Mouse (Mus musculus) layer of hippocampus, postnatal 36 days (tissue): ENCODE measurements at regions not wholly inside any gene's neighbourhood (a gene's known extent, or its start where the extent isn't known, plus 50 kb on each side); places are given as distances from the start of the nearest gene placed in this dataset.

ENCODE experiments used
- DNase-seq, 2 experiments: peaks; one replicate each; pipeline ENCODE4 v3.0.0; 2022

DNA sequence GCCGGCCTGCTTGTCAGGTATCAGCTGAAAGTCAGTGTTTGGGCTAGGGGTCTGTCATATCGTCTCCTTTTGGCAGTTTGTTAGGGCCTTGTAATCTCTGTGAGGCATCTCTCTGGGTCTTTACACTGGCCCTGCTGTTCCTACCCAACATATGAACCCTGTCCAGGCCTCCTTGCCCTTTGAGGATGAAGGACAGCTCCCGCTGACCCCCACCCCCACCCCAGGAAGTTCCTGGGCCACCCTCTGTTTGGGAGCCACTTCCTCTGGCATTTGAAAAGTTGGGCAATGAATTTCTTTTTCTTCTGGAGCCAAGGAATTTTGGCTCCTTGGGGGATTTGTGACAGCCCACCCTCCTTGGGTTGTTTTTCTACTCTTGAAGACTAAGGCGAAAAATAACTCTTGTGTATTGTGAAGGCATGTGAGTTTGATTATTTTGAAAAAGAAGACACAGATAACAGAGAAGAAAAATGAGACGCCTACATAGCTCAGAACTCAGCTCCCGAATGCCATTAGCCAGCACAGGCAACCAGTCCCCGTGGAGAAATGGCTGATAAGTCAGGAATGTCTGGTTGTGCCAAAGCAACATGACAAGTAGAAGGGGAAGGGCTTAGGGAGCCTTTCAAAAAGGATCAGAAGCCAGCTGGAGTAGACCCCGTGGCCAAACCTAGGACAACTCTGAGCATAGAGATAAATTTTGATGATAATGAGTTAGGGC is 249.5 kb downstream of the Gm49356 start:
- DNase-seq, result no peak

- no peak for DNase-seq
Observed at GRCm38 (mm10) chr15:59141621-59142020, 252.5 kb downstream of the Gm49356 start.

DNA sequence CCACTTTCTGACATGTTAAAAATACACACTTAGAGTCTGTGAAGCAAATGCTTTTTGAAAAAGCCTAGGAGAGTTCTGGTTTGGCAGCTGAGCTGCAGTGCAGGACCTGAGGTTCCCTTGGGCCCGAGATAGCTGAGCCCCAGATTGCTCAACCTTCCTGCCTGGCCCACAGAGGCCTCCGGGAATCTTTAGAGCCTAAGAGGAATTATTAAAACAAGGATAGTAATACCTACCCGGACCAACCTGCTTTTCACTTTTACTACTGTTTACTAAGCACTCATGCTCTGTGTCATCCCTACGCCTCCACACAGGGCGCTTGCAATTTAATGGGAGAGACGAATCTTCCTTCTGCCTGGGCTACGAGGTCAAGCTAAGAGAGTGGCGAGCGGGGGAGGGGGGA is 253.4 kb downstream of the Gm49356 start:
- no peak for DNase-seq

GRCm38 (mm10) chr15:59143891-59144290 is 254.8 kb downstream of the Gm49356 start:
- no peak for DNase-seq

DNA sequence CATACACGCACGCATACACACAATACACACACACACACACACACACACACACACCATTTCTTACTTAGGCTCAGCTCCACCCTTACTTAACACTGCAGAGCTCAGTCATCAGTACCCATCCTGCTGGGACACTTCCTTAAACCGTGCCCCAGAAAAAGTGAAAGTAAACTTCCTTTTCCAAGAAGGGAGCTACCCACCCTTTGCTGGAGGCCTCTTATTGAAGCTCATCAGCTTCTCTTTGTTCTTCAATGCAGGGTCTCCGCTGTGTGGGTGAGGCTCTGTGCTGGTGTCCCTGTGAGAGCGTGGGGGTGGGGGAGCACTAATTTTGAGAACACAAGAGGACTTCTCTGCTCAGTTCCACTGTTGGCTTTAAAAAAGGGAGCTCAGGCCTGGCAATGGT is 256.6 kb downstream of the Gm49356 start:
- no peak for DNase-seq

GRCm38 (mm10) chr15:59146111-59146510 is 257.0 kb downstream of the Gm49356 start:
- DNase-seq, result no peak

- DNase-seq, result no peak
Observed at GRCm38 (mm10) chr15:59146586-59147085, 257.5 kb downstream of the Gm49356 start.

GRCm38 (mm10) chr15:59148531-59148930 is 259.4 kb downstream of the Gm49356 start:
- DNase-seq, result no peak

- DNase-seq, result no peak
Observed at GRCm38 (mm10) chr15:59151506-59151905, 262.4 kb downstream of the Gm49356 start.

DNA sequence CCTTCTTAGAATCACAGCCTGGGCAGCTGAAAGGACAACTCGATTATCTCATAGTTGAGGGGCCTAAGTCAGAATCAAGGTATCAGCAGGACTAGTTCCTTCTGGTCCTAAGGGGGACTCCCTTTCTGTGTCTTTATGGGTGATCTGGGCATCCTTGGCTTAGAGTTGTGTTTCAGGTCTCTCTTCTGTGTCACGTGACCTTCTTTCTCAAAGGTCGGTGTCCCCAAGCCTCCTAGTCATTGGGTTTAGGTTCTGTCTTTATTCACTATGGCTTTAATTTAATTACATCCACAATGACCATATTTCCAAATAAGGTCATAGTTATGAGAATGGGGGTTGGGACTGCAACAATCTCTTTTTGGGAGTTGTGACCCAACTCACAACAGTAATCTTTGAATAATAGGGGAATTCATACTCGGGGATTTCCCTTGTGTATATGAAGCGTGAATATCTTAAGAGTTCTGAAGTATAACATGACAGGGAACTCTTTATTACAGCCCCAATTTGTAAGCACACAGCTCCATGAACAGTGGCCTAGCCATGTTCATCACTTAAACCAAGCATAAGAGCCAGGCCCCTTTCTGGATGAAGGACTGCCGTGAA is 263.8 kb downstream of the Gm49356 start:
- DNase-seq, result no peak

DNA sequence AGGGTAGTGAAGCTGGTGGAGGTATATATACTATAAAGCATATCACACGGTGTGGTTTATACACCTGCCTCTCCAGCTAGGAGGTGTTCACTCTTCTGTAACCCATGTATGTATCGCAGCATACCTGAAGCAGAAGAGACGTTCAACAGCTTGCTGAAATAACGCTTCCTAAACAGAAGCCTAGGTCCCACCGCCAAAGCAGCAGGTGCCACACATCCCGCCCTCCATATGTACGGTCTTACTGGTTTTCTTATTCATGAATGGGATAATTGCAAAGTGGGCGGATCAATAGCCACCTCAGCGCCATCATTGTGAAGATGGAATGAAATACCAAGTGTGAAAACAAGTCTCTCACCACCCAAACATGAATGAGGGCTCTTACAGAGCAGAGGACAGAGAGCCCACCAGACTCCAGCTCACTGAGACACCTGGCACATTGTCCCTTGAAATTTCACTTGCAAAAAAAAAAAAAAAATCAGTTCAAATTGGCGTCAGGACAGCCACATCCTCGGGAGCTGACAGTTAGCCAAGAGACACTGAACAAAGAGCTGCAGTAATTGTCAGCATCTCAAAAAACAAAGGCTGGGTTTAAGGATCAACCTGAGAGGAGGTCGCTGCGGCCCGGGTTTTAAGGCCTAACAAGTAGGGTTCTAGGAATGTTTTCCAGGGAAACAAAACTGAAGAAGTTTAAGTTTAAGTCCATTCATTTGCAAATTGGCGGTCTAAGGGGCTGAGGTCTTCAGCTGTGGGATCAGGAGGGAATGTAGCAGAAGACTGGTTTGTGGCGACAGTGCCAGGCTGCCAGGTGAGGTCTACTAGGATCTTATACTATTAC is 264.5 kb downstream of the Gm49356 start:
- no peak for DNase-seq

DNA sequence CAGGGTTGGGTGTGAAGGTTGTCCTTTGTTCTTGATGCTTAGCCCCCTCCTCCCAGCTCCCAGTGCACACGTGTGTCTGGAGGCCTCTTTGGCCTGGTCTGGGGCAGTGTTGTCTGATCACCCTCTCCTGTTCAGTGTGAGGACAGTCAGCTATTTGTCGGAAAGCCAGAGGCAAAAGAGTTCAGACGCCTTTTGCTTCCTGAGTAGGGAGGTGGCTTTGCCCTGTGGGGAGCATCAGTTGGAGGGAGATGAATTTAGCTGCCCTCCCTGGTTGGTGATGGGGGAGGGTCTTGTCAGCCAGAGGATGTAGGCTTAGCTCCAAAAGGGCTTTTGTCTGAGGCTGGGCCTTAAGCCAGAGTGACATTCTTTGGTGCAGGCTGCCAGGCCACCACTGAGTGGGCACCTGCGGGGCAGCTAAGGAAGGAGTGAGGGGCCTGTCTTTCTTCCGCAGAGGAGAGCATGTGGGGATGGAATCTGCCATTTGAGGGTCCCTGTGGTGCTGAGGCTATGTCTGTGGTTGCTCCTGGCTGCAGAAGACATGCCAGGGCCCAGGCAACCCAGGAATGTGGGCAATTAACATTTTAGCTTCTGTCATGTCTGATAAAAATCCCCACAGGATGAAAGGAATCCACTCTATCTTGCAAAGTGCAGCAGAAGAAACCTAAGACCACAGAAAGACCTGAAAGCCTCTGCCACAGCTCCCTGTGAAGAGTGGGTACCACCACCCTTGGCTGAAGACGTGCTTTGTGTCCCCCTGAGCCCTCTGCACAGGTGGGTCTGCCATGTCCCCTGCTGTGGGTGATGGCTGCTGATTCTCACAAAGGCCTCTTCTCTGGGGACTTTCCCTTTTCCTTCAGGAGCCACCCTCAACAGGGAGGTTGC is 265.6 kb downstream of the Gm49356 start:
- peak in 1 of 2 experiments; percentile 27 for DNase-seq

DNA sequence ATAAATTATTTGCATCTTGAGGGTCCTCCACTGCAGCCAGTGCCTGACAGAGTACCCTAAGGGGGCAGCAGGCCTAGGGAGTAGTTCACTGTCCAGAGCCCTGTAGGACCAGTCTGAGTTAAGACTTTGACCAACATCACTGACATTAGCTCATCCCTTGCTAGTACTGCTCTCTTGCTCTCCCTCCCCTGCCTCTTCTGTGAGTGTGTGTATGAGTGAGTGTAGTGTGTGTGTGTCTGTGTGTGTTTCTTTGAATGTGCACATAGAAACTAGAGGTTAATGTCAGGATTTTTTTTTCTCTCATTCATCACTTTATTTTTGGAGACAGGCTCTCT is 266.2 kb downstream of the Gm49356 start:
- no peak for DNase-seq

GRCm38 (mm10) chr15:59156328-59156727 is 267.2 kb downstream of the Gm49356 start:
- DNase-seq, result no peak

- DNase-seq, result no peak
Observed at GRCm38 (mm10) chr15:59158760-59159159, 269.7 kb downstream of the Gm49356 start.

- DNase-seq, result no peak
Observed at GRCm38 (mm10) chr15:59160931-59161920, 272.1 kb downstream of the Gm49356 start.

DNA sequence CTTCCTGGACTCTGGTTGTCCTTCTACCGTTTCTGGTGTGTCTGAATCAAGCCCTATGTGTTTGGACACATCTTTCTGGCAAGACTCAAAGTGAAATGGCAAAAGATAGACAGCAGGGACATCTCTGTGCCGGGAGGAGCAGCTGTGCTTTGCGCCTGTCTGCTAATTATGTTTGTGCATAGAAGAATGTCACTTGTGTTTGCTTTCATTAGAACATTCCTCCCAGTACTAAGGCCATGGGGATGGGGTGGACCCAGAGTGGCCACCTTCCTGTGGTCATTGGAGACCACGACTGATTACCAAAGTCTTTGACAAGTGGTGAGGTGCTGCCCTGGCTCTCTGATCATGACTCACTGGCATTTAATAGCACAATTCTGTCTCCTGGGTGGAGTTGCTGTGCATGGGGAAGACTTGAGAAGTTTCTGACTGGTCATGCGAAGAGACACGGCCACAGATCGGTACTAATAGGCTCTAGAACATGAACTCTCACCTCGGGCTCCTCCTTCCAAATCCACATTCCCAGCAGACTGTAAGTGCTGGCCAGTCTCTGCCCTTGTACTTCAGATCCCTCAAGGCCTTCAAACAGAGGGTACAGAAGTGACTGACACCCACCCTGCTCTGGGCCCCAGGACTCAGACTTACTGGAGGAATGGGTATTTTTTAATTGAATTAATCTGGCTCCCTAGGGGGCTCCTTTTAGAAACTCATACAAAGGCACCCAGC is 279.0 kb downstream of the Gm49356 start:
- DNase-seq, result no peak

DNA sequence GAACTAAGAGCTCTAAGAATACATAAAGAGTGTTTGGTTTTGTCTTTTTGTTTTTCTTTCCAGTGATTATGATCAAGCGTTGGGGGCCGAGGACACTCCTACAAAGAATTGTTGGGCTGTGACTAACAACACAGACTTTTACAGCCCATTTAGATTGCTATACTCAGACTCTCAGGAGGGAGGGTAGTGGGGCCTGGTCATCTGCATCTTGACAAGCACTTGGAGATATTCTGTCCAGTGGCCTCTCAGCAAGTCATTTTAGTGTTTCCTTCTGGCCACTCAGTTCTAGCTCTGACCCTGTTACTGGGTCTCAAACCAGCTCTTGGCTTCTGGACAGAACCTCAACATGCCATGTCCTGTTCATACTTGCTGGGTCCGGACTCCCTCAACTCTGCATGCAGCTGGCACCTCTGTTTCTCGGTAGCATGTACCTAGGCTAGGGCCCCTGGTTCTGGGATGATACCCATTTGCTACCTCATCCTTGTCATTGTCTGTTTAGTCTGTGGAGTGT is 279.6 kb downstream of the Gm49356 start:
- DNase-seq, result no peak

GRCm38 (mm10) chr15:59169237-59169797 is 280.2 kb downstream of the Gm49356 start:
- DNase-seq, result no peak

DNA sequence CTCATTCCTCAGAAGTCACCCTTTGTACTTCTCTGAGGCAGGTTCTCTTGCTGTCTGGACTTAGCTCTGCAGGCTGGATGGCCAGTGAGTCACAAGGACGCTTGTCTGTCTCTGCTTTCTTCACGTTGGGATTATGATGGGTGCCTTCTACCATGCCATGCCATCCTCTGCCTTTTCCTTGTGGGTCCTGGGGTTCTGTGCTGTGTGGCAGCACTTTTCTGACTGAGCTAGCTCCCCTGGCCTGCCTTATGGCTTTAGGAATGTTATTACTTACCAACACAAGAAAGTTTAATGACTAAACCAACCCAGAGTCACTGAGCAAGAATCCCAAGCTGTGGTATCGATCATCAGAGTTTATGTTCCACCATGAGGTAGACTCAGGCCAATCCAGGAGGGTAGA is 280.7 kb downstream of the Gm49356 start:
- no peak for DNase-seq
